Mouse (Mus musculus) kidney, embryonic 14.5 days (tissue): ENCODE measurements around the gene Cse1l. TPM values are rescaled to one million over a fixed set of nuclear protein-coding genes. Genes with fewer than 3 reads are reported as not detected.

Experiments used
- ATAC-seq: fragments of 200-750 bp; cut with Nextera tagmentation; 2 replicates; pipeline ENCODE4 v1.8.0; 2017; ENCODE audit warnings: moderate number of reproducible peaks, mild to moderate bottlenecking, moderate TSS enrichment, moderate library complexity; ENCODE audit not compliant: low FRiP score, low TSS enrichment
- H3K27ac ChIP-seq: fragments of 300-500 bp; sonication (generic); 2 replicates; pipeline ENCODE4 v1.5.1; 2014; ENCODE audit warnings: low read depth, mild to moderate bottlenecking, low read length, moderate library complexity, mixed read lengths
- H3K27me3 ChIP-seq: fragments of 300-500 bp; sonication (generic); 2 replicates; pipeline ENCODE4 v1.6.1; 2014; ENCODE audit warnings: mild to moderate bottlenecking, low read length; ENCODE audit not compliant: control insufficient read depth, insufficient read depth
- H3K36me3 ChIP-seq: fragments of 300-500 bp; sonication (generic); 2 replicates; pipeline ENCODE4 v1.6.1; 2014; ENCODE audit warnings: low read length, mixed read lengths; ENCODE audit not compliant: control insufficient read depth, insufficient read depth
- H3K4me1 ChIP-seq: fragments of 300-500 bp; sonication (generic); 2 replicates; pipeline ENCODE4 v1.6.1; 2014; ENCODE audit warnings: low read length, mixed read lengths; ENCODE audit not compliant: control insufficient read depth, insufficient read depth
- H3K4me2 ChIP-seq: fragments of 300-500 bp; sonication (generic); replicated peaks from 2 replicates; pipeline ENCODE4 v1.6.1; 2014; ENCODE audit warnings: low read depth, mild to moderate bottlenecking, low read length
- H3K4me3 ChIP-seq: fragments of 300-500 bp; sonication (generic); 2 replicates; pipeline ENCODE4 v1.5.1; 2014; ENCODE audit warnings: mild to moderate bottlenecking, low read length
- H3K9ac ChIP-seq: fragments of 300-500 bp; sonication (generic); 2 replicates; pipeline ENCODE4 v1.6.1; 2014; ENCODE audit warnings: low read depth, mild to moderate bottlenecking, low read length, moderate library complexity
- H3K9me3 ChIP-seq: fragments of 300-500 bp; sonication (generic); 2 replicates; pipeline ENCODE4 v1.6.1; 2016; ENCODE audit warnings: low read length; ENCODE audit not compliant: control insufficient read depth
- WGBS: fragments of 180-500 bp; shearing (Covaris S2); extraction: QIAGEN DNeasy Blood & Tissue Kit; methylation state at CpG from one replicate; pipeline ENCODE4 v1.1.7; 2014; 5-methylcytosine and 5-hydroxymethylcytosine counted together
- polyA plus RNA-seq: library from polyadenylated mRNA; unstranded; fragments of >200 nt; fragmentation: Nextera tagmentation; extraction: Ambion mirVana; gene quantifications from 2 replicates; pipeline ENCODE4 v1.2.1, GENCODE M21; 2014

Gene Cse1l
- polyA plus RNA-seq, 1 experiment from 2014 or later, result 187 TPM

GRCm38 (mm10) chr2:166896368-166896767, 9.5 kb upstream of the Cse1l start:
- H3K36me3 ChIP-seq, result peaks cover 23% of the 10 kb centered on the region; the same call in 1 of the 2 replicates
- H3K27ac ChIP-seq, result no peak overlapping the region
- no peak overlapping the region for H3K9ac ChIP-seq
- H3K4me2 ChIP-seq, result no peak overlapping the region
- H3K4me1 ChIP-seq, result no peaks in the 10 kb centered on the region
- no peaks in the 10 kb centered on the region for H3K27me3 ChIP-seq
- no peak for ATAC-seq
- H3K4me3 ChIP-seq, result no peak overlapping the region
- whole genome bisulfite sequencing, result 89% methylated on average over 13 of the region's 13 CpGs
- H3K9me3 ChIP-seq, result no peaks in the 10 kb centered on the region

- 90% methylated on average over 12 of the region's 12 CpGs for WGBS
- ATAC-seq, result no peak
These were observed 8.9 kb upstream of the Cse1l start for GRCm38 (mm10) chr2:166896974-166897373.

GRCm38 (mm10) chr2:166899161-166899560, 6.7 kb upstream of the Cse1l start:
- Histone ChIP-seq H3K36me3 (peaks cover 7% of the 10 kb centered on the region; the same call in 1 of the 2 replicates), H3K27me3 (no peaks in the 10 kb centered on the region), H3K9ac (no peak overlapping the region), H3K4me1 (no peaks in the 10 kb centered on the region), H3K9me3 (no peaks in the 10 kb centered on the region), H3K27ac (no peak overlapping the region), H3K4me2 (no peak overlapping the region), H3K4me3 (no peak overlapping the region)
- no peak for ATAC-seq
- WGBS, result 80% methylated on average over 2 of the region's 2 CpGs

More at GRCm38 (mm10) chr2:166896974-166897373, 8.9 kb upstream of the Cse1l start:
- peaks cover 19% of the 10 kb centered on the region; the same call in 1 of the 2 replicates for H3K36me3 ChIP-seq
- H3K4me1 ChIP-seq, result no peaks in the 10 kb centered on the region
- no peak overlapping the region for H3K4me3 ChIP-seq
- no peak overlapping the region for H3K27ac ChIP-seq
- H3K9ac ChIP-seq, result no peak overlapping the region
- H3K4me2 ChIP-seq, result no peak overlapping the region
- no peaks in the 10 kb centered on the region for H3K27me3 ChIP-seq
- no peaks in the 10 kb centered on the region for H3K9me3 ChIP-seq

- Histone ChIP-seq H3K9ac (no peak overlapping the region), H3K36me3 (peaks cover under 1% of the 10 kb centered on the region; the same call in 1 of the 2 replicates), H3K4me1 (no peaks in the 10 kb centered on the region), H3K27ac (no peak overlapping the region), H3K27me3 (no peaks in the 10 kb centered on the region), H3K9me3 (no peaks in the 10 kb centered on the region), H3K4me3 (no peak overlapping the region), H3K4me2 (no peak overlapping the region)
- no peak for ATAC-seq
- WGBS, result 71% methylated on average over 3 of the region's 3 CpGs
These were observed 6.1 kb upstream of the Cse1l start for GRCm38 (mm10) chr2:166899746-166900145.

GRCm38 (mm10) chr2:166900792-166901505, 4.9 kb upstream of the Cse1l start:
- Histone ChIP-seq H3K4me3 (no peak overlapping the region), H3K4me1 (no peaks in the 10 kb centered on the region), H3K9me3 (no peaks in the 10 kb centered on the region), H3K27me3 (no peaks in the 10 kb centered on the region), H3K4me2 (no peak overlapping the region), H3K27ac (no peak overlapping the region), H3K9ac (no peak overlapping the region), H3K36me3 (no peaks in the 10 kb centered on the region)
- ATAC-seq, result no peak
- WGBS, result 91% methylated on average over 8 of the region's 8 CpGs

GRCm38 (mm10) chr2:166903719-166904282, 2.0 kb upstream of the Cse1l start:
- no peak overlapping the region for H3K4me3 ChIP-seq
- peaks cover under 1% of the 10 kb centered on the region; the same call in 1 of the 2 replicates for H3K36me3 ChIP-seq
- no peak for ATAC-seq
- 96% methylated on average over 6 of the region's 6 CpGs for WGBS
- H3K4me1 ChIP-seq, result peaks cover 11% of the 10 kb centered on the region; the same call in 1 of the 2 replicates
- H3K4me2 ChIP-seq, result no peak overlapping the region
- no peak overlapping the region for H3K9ac ChIP-seq
- no peaks in the 10 kb centered on the region for H3K27me3 ChIP-seq
- H3K27ac ChIP-seq, result no peak overlapping the region
- H3K9me3 ChIP-seq, result no peaks in the 10 kb centered on the region

GRCm38 (mm10) chr2:166906523-166907182, 813 bp downstream of the Cse1l start:
- Histone ChIP-seq H3K9ac (peak overlapping the region; percentile 97), H3K27me3 (no peaks in the 10 kb centered on the region), H3K4me2 (peak overlapping the region; percentile 95), H3K9me3 (no peaks in the 10 kb centered on the region), H3K27ac (peak overlapping the region; percentile 98), H3K4me3 (peak overlapping the region; percentile 90), H3K36me3 (peaks cover 7% of the 10 kb centered on the region; the same call in 1 of the 2 replicates), H3K4me1 (peaks cover 11% of the 10 kb centered on the region; the same call in 1 of the 2 replicates)
- under 1% methylated on average over 28 of the region's 28 CpGs for WGBS
- no peak for ATAC-seq

- no peak for ATAC-seq
- Histone ChIP-seq H3K4me3 (no peak overlapping the region), H3K4me2 (no peak overlapping the region), H3K4me1 (peaks cover 11% of the 10 kb centered on the region; the same call in 1 of the 2 replicates), H3K27me3 (no peaks in the 10 kb centered on the region), H3K9ac (no peak overlapping the region), H3K27ac (no peak overlapping the region), H3K36me3 (peaks cover 7% of the 10 kb centered on the region; the same call in 1 of the 2 replicates), H3K9me3 (no peaks in the 10 kb centered on the region)
- WGBS, result 96% methylated on average over 3 of the region's 3 CpGs
These were observed 3.9 kb downstream of the Cse1l start for GRCm38 (mm10) chr2:166909729-166910128.

GRCm38 (mm10) chr2:166910536-166910935, 4.7 kb downstream of the Cse1l start:
- Histone ChIP-seq H3K27me3 (no peaks in the 10 kb centered on the region), H3K9me3 (no peaks in the 10 kb centered on the region), H3K4me3 (no peak overlapping the region), H3K36me3 (peaks cover 10% of the 10 kb centered on the region), H3K9ac (no peak overlapping the region), H3K27ac (no peak overlapping the region), H3K4me1 (peaks cover 11% of the 10 kb centered on the region; the same call in 1 of the 2 replicates), H3K4me2 (no peak overlapping the region)
- no peak for ATAC-seq
- WGBS, result 90% methylated on average over 8 of the region's 8 CpGs
